Mouse (Mus musculus): ENCODE results near the gene Hoxa3. TPM values are rescaled to one million over a fixed set of nuclear protein-coding genes. Genes with fewer than 3 reads are reported as not detected.

The Hoxa3 gene
- polyA plus RNA-seq, 1 experiment from 2014 or later: 1.2 TPM

- Histone ChIP-seq H3K4me3 (peak overlapping the region; percentile 13; the same call in 1 of the 2 replicates), H3K9ac (peak overlapping the region; percentile 34), H3K27me3 (replicated peaks) (peaks cover 100% of the 10 kb centered on the region), H3K9me3 (no peaks in the 10 kb centered on the region), H3K4me2 (peak overlapping the region; percentile 17), H3K27ac (replicated peaks) (no peak overlapping the region), H3K36me3 (no peaks in the 10 kb centered on the region), H3K4me1 (peaks cover 21% of the 10 kb centered on the region)
- ATAC-seq (ENCODE audit: extremely low read depth, insufficient number of reproducible peaks, low FRiP score, low TSS enrichment): no peak
- WGBS: 12% methylated on average over 30 of the region's 30 CpGs
Measured at GRCm38 (mm10) chr6:52200073-52200750, 12.9 kb downstream of the Hoxa3 start.

- Histone ChIP-seq H3K4me3 (no peak overlapping the region), H3K4me1 (peaks cover 7% of the 10 kb centered on the region; the same call in 1 of the 2 replicates), H3K27ac (replicated peaks) (no peak overlapping the region), H3K9ac (no peak overlapping the region), H3K36me3 (no peaks in the 10 kb centered on the region), H3K9me3 (no peaks in the 10 kb centered on the region), H3K27me3 (replicated peaks) (peaks cover 100% of the 10 kb centered on the region), H3K4me2 (peak overlapping the region; percentile 13; the same call in 1 of the 2 replicates)
- WGBS: under 1% methylated on average over 10 of the region's 10 CpGs
- ATAC-seq (ENCODE audit: extremely low read depth, insufficient number of reproducible peaks, low FRiP score, low TSS enrichment): no peak
Measured at GRCm38 (mm10) chr6:52197271-52197670, 15.9 kb downstream of the Hoxa3 start.

- no peak for ATAC-seq (ENCODE audit: extremely low read depth, insufficient number of reproducible peaks, low FRiP score, low TSS enrichment)
- peaks cover 100% of the 10 kb centered on the region for H3K27me3 ChIP-seq (replicated peaks)
- H3K27ac ChIP-seq (replicated peaks): no peak overlapping the region
- H3K36me3 ChIP-seq: no peaks in the 10 kb centered on the region
- H3K9ac ChIP-seq: no peak overlapping the region
- H3K4me1 ChIP-seq: peaks cover 12% of the 10 kb centered on the region; the same call in 1 of the 2 replicates
- H3K4me3 ChIP-seq: no peak overlapping the region
- 3% methylated on average over 9 of the region's 9 CpGs for WGBS
- peak overlapping the region; percentile 13; the same call in 1 of the 2 replicates for H3K4me2 ChIP-seq
- H3K9me3 ChIP-seq: no peaks in the 10 kb centered on the region
Measured at GRCm38 (mm10) chr6:52196811-52197210, 16.3 kb downstream of the Hoxa3 start.

- Histone ChIP-seq H3K9me3 (no peaks in the 10 kb centered on the region), H3K4me3 (no peak overlapping the region), H3K27ac (replicated peaks) (no peak overlapping the region), H3K4me2 (no peak overlapping the region), H3K4me1 (peaks cover 20% of the 10 kb centered on the region), H3K9ac (no peak overlapping the region), H3K27me3 (replicated peaks) (peaks cover 99% of the 10 kb centered on the region), H3K36me3 (no peaks in the 10 kb centered on the region)
- 4% methylated on average over 10 of the region's 10 CpGs for WGBS
- ATAC-seq (ENCODE audit: extremely low read depth, insufficient number of reproducible peaks, low FRiP score, low TSS enrichment): no peak
Measured at GRCm38 (mm10) chr6:52194690-52195089, 18.4 kb downstream of the Hoxa3 start.

GRCm38 (mm10) chr6:52191860-52192550, 21.1 kb downstream of the Hoxa3 start:
- Histone ChIP-seq H3K36me3 (no peaks in the 10 kb centered on the region), H3K27me3 (replicated peaks) (peaks cover 99% of the 10 kb centered on the region), H3K27ac (replicated peaks) (peak overlapping the region; percentile 42), H3K4me2 (peak overlapping the region; percentile 78), H3K4me1 (peaks cover 20% of the 10 kb centered on the region), H3K4me3 (peak overlapping the region; percentile 59), H3K9ac (peak overlapping the region; percentile 75), H3K9me3 (no peaks in the 10 kb centered on the region)
- ATAC-seq (ENCODE audit: extremely low read depth, insufficient number of reproducible peaks, low FRiP score, low TSS enrichment): no peak
- 1% methylated on average over 37 of the region's 55 CpGs for WGBS

GRCm38 (mm10) chr6:52190906-52191810, 22.0 kb downstream of the Hoxa3 start, which contains the start of gene Hoxa4:
Gene Hoxa4 (minus strand): TSS chr6:52191753.
- H3K4me1 ChIP-seq: peaks cover 15% of the 10 kb centered on the region
- H3K27me3 ChIP-seq (replicated peaks): peaks cover 99% of the 10 kb centered on the region
- no peaks in the 10 kb centered on the region for H3K9me3 ChIP-seq

GRCm38 (mm10) chr6:52190410-52190809, 22.7 kb downstream of the Hoxa3 start:
- no peaks in the 10 kb centered on the region for H3K9me3 ChIP-seq
- peak overlapping the region; percentile 78 for H3K4me2 ChIP-seq
- peak overlapping the region; percentile 67; the same call in 1 of the 2 replicates for H3K27ac ChIP-seq (replicated peaks)
- peaks cover 15% of the 10 kb centered on the region for H3K4me1 ChIP-seq
- WGBS: under 1% methylated on average over 23 of the region's 23 CpGs
- H3K4me3 ChIP-seq: peak overlapping the region; percentile 59
- H3K9ac ChIP-seq: peak overlapping the region; percentile 80
- H3K36me3 ChIP-seq: no peaks in the 10 kb centered on the region
- peaks cover 99% of the 10 kb centered on the region for H3K27me3 ChIP-seq (replicated peaks)
- ATAC-seq (ENCODE audit: extremely low read depth, insufficient number of reproducible peaks, low FRiP score, low TSS enrichment): no peak

More at GRCm38 (mm10) chr6:52190906-52191810, 22.0 kb downstream of the Hoxa3 start, which contains the start of gene Hoxa4:
- ATAC-seq (ENCODE audit: extremely low read depth, insufficient number of reproducible peaks, low FRiP score, low TSS enrichment): no peak
- H3K4me2 ChIP-seq: peak within 1 kb of the TSS; percentile 78
- peak within 1 kb of the TSS; percentile 67 for H3K27ac ChIP-seq (replicated peaks)
- 2% methylated on average over 79 of the region's 102 CpGs for WGBS
- peak within 1 kb of the TSS; percentile 80 for H3K9ac ChIP-seq
- no peaks in the 10 kb centered on the region for H3K36me3 ChIP-seq
- peak within 1 kb of the TSS; percentile 59 for H3K4me3 ChIP-seq

GRCm38 (mm10) chr6:52189909-52190308, 23.2 kb downstream of the Hoxa3 start:
- peak overlapping the region; percentile 59 for H3K4me3 ChIP-seq
- peak overlapping the region; percentile 42 for H3K27ac ChIP-seq (replicated peaks)
- H3K9ac ChIP-seq: peak overlapping the region; percentile 80
- no peaks in the 10 kb centered on the region for H3K36me3 ChIP-seq
- no peaks in the 10 kb centered on the region for H3K9me3 ChIP-seq
- H3K4me1 ChIP-seq: peaks cover 15% of the 10 kb centered on the region
- ATAC-seq (ENCODE audit: extremely low read depth, insufficient number of reproducible peaks, low FRiP score, low TSS enrichment): no peak
- H3K4me2 ChIP-seq: peak overlapping the region; percentile 78
- peaks cover 99% of the 10 kb centered on the region for H3K27me3 ChIP-seq (replicated peaks)
- WGBS: 8% methylated on average over 8 of the region's 8 CpGs

GRCm38 (mm10) chr6:52189172-52189591, 24.0 kb downstream of the Hoxa3 start:
- WGBS: 12% methylated on average over 5 of the region's 5 CpGs
- peaks cover 99% of the 10 kb centered on the region for H3K27me3 ChIP-seq (replicated peaks)
- no peak overlapping the region for H3K4me3 ChIP-seq
- H3K9me3 ChIP-seq: no peaks in the 10 kb centered on the region
- no peaks in the 10 kb centered on the region for H3K36me3 ChIP-seq
- no peak overlapping the region for H3K9ac ChIP-seq
- H3K4me2 ChIP-seq: 0 out of 2 replicates have a peak overlapping the region, but pooled peaks have one; percentile 78
- peaks cover 15% of the 10 kb centered on the region for H3K4me1 ChIP-seq
- peak overlapping the region; percentile 42 for H3K27ac ChIP-seq (replicated peaks)
- ATAC-seq (ENCODE audit: extremely low read depth, insufficient number of reproducible peaks, low FRiP score, low TSS enrichment): no peak

GRCm38 (mm10) chr6:52186500-52186899, 26.6 kb downstream of the Hoxa3 start:
- no peak overlapping the region for H3K9ac ChIP-seq
- no peak overlapping the region for H3K27ac ChIP-seq (replicated peaks)
- H3K4me1 ChIP-seq: peaks cover 6% of the 10 kb centered on the region
- H3K4me2 ChIP-seq: no peak overlapping the region
- H3K4me3 ChIP-seq: no peak overlapping the region
- H3K9me3 ChIP-seq: no peaks in the 10 kb centered on the region
- H3K36me3 ChIP-seq: no peaks in the 10 kb centered on the region
- ATAC-seq (ENCODE audit: extremely low read depth, insufficient number of reproducible peaks, low FRiP score, low TSS enrichment): no peak
- peaks cover 100% of the 10 kb centered on the region for H3K27me3 ChIP-seq (replicated peaks)
- WGBS: 24% methylated on average over 1 of the region's 1 CpGs

- Histone ChIP-seq H3K27me3 (replicated peaks) (peaks cover 100% of the 10 kb centered on the region), H3K27ac (replicated peaks) (no peak overlapping the region), H3K9ac (no peak overlapping the region), H3K9me3 (no peaks in the 10 kb centered on the region), H3K4me1 (no peaks in the 10 kb centered on the region), H3K4me3 (no peak overlapping the region), H3K36me3 (no peaks in the 10 kb centered on the region), H3K4me2 (no peak overlapping the region)
- ATAC-seq (ENCODE audit: extremely low read depth, insufficient number of reproducible peaks, low FRiP score, low TSS enrichment): no peak
- 12% methylated on average over 3 of the region's 3 CpGs for WGBS
Measured at GRCm38 (mm10) chr6:52185834-52186233, 27.3 kb downstream of the Hoxa3 start.

Measured in heart, embryonic 13.5 days (tissue).